Mouse (Mus musculus) embryonic stem cell, embryonic (primary cell): ENCODE data around the gene Coq9.

Experiments used
- CTCF ChIA-PET, 4 experiments: fragments of 300-600 bp in 2 of 4; fragments of 350-600 bp in 2 of 4; sonication (Branson Sonifier 250); formaldehyde crosslinking; loops; one replicate each; lab custom pipeline; 2022; ENCODE audit warnings: inconsistent platforms in 2 of 4; lab: Charles Lee
- POLR2A ChIA-PET, 4 experiments: fragments of 300-600 bp in 2 of 4; fragments of 350-600 bp in 2 of 4; sonication (Branson Sonifier 250); formaldehyde crosslinking; loops; one replicate each; lab custom pipeline; 2022; ENCODE audit warnings: antibody characterized with exemption in 4 of 4, inconsistent platforms in 1 of 4; lab: Charles Lee

Coq9 gene

DNA sequence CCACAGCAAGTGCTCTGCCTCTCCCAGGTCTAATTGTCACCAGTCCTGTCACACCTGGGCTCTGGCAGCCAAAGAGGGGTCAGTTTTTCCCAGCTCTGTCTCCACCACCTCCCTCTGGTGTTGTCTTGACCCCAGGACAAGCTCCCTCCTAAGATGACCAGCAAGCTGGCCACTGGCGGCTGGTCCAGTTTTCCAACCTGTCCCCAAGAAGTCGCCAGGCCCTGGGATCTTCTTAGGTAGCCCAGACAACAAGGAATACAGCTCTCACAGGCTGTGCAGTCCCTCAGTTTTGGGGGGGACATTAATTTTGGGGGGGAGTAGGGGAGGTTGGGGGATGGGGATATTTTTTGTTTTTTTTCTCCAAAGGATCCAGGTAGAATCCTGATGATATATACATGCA is 34.5 kb downstream of the Coq9 start:
- CTCF ChIA-PET: interaction anchor here in 3 of 4 experiments (0.5 to 1.4 kb wide), 4 partner anchors 19 to 262 kb away, joined by 3 read pairs; no protein-coding TSS in a partner anchor
- POLR2A ChIA-PET: interaction anchor here in 3 of 4 experiments (0.6 to 1.2 kb wide), 5 partner anchors 25 to 690 kb away, joined by 3 to 7 read pairs (median 3); no protein-coding TSS in a partner anchor

- ChIA-PET CTCF (interaction anchor here in 2 of 4 experiments (0.8 to 3.0 kb wide), 8 partner anchors 9 to 34 kb away, joined by 3 to 13 read pairs (median 4); partner anchors contain the start of gene Polr2c (in 1 of the 2)), POLR2A (interaction anchor here in 2 of 4 experiments (1.4 to 1.8 kb wide), 4 partner anchors 10 to 36 kb away, joined by 5 to 8 read pairs (median 6); partner anchors contain the start of genes Ciapin1 (in 2 of the 2) and Coq9 (in 2 of the 2))
Measured at GRCm38 (mm10) chr8:94874358-94874757, 36.2 kb downstream of the Coq9 start.

- POLR2A ChIA-PET: interaction anchor here in 3 of 4 experiments (0.5 to 1.8 kb wide), 26 partner anchors 8 to 822 kb away, joined by 3 to 8 read pairs (median 4); partner anchors contain the start of genes Ciapin1 (in 2 of the 3), Coq9 (in 2 of the 3), Polr2c (in 1 of the 3) and Usb1 (in 1 of the 3)
- CTCF ChIA-PET: interaction anchor here in 3 of 4 experiments (0.5 to 3.0 kb wide), 25 partner anchors 9 to 336 kb away, joined by 3 to 13 read pairs (median 3); partner anchors contain the start of gene Polr2c (in 1 of the 3)
Measured at GRCm38 (mm10) chr8:94875096-94875870, 37.2 kb downstream of the Coq9 start.

GRCm38 (mm10) chr8:94875871-94876150 is 37.7 kb downstream of the Coq9 start:
- CTCF ChIA-PET: interaction anchor here (0.5 to 3.0 kb wide), 28 partner anchors 10 to 336 kb away, joined by 3 to 13 read pairs (median 4); partner anchors contain the start of gene Polr2c (in 1 of the 4)
- POLR2A ChIA-PET: interaction anchor here (0.6 to 1.8 kb wide), 34 partner anchors 9 to 821 kb away, joined by 3 to 8 read pairs (median 3); partner anchors contain the start of genes Ciapin1 (in 2 of the 4), Coq9 (in 2 of the 4), Polr2c (in 1 of the 4) and Usb1 (in 1 of the 4)

DNA sequence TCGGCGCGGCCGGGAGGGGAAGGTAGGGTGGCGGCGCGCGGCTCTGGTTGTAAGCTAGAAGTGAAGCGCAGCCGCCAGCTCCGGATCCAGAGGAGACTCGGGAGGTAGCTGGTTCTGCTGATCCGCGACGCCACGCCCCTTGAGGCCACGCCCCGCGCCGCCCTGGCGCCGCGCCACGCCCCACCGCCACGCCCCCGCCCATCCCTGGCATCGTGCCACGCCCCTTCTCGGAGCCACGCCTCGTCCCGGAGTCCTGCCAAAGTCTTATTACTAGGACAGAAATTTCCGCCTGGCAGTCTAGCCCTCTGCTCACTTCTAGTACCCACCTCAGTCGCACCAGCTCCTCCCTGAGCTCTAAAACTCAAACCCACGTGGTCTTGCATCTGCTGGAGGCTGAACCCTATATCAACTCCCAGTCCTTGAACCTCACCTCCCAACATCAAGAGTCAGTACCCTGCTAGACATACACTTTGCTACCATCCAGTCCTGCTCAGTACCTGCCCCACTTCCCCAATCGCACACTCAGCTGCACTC is 38.1 kb downstream of the Coq9 start, which contains the start of gene Dok4:
Dok4 (minus strand) TSS at position 134 of the 534 bp plus-strand sequence.
- POLR2A ChIA-PET: interaction anchor here (0.6 to 1.8 kb wide), 32 partner anchors 9 to 821 kb away, joined by 3 to 8 read pairs (median 3); partner anchors contain the start of genes Ciapin1 (in 2 of the 4), Coq9 (in 2 of the 4), Polr2c (in 1 of the 4) and Usb1 (in 1 of the 4)
- CTCF ChIA-PET: interaction anchor here (0.5 to 3.0 kb wide), 28 partner anchors 10 to 301 kb away, joined by 3 to 13 read pairs (median 4); no protein-coding TSS in a partner anchor

- POLR2A ChIA-PET: interaction anchor here in 3 of 4 experiments (0.7 to 1.5 kb wide), 7 partner anchors 10 to 828 kb away, joined by 3 to 7 read pairs (median 3); no protein-coding TSS in a partner anchor
Measured at GRCm38 (mm10) chr8:94876820-94877219, 38.7 kb downstream of the Coq9 start.

DNA sequence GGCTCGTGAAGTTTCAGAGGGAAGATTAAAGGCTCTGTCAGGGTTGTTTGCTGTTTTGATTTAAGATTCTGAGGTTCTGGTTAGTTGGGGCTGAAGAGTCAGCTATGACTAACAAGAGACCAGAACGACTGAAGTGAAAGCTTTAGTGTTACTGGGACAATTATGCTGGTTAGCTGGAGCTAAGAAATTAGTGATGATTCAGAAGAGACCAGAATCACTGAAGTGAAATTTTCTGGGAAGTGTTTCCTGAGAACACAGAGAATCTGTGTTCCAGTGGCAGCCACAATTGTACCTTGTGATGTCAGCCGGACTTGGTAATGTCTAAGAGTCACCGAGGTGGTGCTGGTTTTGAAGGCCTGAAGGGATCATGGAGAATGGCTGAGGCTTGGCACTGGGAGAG is 42.6 kb downstream of the Coq9 start:
- POLR2A ChIA-PET: interaction anchor here in 1 of 4 experiments (0.6 kb wide), 1 partner anchor 347 kb away, joined by 3 read pairs; no protein-coding TSS in a partner anchor
- CTCF ChIA-PET: interaction anchor here in 2 of 4 experiments (0.6 to 1.2 kb wide), 4 partner anchors 20 to 61 kb away, joined by 3 to 6 read pairs (median 3); no protein-coding TSS in a partner anchor

More at GRCm38 (mm10) chr8:94876820-94877219, 38.7 kb downstream of the Coq9 start:
- CTCF ChIA-PET: interaction anchor here in 3 of 4 experiments (0.5 to 3.0 kb wide), 9 partner anchors 11 to 300 kb away, joined by 3 to 13 read pairs (median 5); no protein-coding TSS in a partner anchor

GRCm38 (mm10) chr8:94888383-94889036 is 50.4 kb downstream of the Coq9 start:
- CTCF ChIA-PET: interaction anchor here in 2 of 4 experiments (0.9 to 1.5 kb wide), 4 partner anchors 12 to 62 kb away, joined by 3 to 5 read pairs (median 4); partner anchors contain the start of gene Dok4 (in 2 of the 2)

DNA sequence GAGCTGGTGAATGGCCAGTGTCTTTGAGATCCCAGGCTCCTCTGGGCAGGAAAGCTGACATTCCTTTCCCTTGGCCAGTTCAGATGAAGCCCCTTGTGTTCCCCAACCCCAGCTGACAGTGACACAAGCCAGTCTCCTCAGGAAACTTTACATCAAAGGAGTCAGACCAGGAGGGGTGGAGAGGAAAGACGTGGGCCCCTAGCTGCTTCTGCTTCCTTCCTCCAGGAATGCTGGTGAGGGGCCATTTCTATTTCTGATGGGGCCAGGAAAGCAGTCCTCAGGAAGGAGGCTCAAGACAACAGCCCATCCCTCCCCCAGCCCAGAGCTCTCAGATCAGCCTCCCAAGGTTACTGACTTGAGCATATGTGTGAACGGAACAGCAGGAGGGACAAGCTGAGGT is 54.8 kb downstream of the Coq9 start:
- ChIA-PET POLR2A (interaction anchor here in 1 of 4 experiments (0.8 kb wide), 1 partner anchor 27 kb away, joined by 3 read pairs; no protein-coding TSS in a partner anchor), CTCF (no interaction called here)

More at GRCm38 (mm10) chr8:94888383-94889036, 50.4 kb downstream of the Coq9 start:
- POLR2A ChIA-PET: no interaction called here

DNA sequence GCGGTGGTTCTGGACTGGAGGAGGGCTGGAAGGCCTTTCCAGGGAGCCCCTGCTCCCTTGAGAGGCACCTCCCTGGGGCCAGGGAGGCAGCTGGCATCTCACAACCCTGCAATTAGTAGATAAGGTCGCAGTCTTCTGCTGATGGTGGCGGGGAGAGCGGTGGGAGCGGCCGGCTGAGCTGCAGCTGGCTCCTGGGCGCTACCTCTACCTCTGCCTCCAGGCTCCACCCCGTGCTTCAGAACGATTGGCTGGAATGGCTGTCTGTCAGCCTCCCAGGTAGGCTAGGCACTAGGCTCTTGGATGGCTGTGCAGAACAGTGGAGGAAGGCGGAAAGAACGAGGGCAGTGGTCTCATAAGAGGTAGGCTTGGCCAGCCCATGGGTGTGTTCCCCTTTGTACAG is 61.1 kb downstream of the Coq9 start:
- ChIA-PET POLR2A (interaction anchor here in 3 of 4 experiments (0.6 to 2.8 kb wide), 18 partner anchors 9 to 1006 kb away, joined by 3 to 12 read pairs (median 4); partner anchors contain the start of genes Dok4 (in 2 of the 3) and Cx3cl1 (in 1 of the 3)), CTCF (interaction anchor here in 3 of 4 experiments (0.6 to 2.4 kb wide), 13 partner anchors 9 to 85 kb away, joined by 3 to 9 read pairs (median 4); partner anchors contain the start of genes Adgrg5 (in 1 of the 3) and Dok4 (in 1 of the 3))

DNA sequence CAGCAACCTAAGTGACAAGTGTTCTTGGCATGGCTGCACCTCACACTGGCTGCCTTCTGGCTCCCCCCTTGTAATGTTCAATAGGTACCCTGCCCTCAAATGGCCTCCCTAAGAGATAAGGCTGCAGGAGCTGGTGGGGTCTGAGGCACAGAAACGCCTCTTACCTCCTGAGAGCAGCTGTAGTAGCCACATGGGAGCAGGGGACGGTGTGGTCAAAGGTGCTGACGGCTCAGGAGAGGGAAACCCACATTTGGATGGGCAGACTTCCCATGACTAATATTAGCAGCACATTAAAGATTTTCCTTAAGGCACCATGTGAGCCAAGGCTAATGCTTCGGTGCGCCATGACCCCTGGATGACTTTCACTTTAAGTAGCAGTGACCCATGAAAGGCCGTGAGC is 62.5 kb downstream of the Coq9 start:
- CTCF ChIA-PET: interaction anchor here in 3 of 4 experiments (0.7 to 2.4 kb wide), 7 partner anchors 12 to 323 kb away, joined by 3 to 10 read pairs (median 6); partner anchors contain the start of genes Adgrg5 (in 1 of the 3) and Dok4 (in 1 of the 3)
- POLR2A ChIA-PET: interaction anchor here in 1 of 4 experiments (0.9 to 2.3 kb wide), 3 partner anchors 25 to 60 kb away, joined by 3 to 7 read pairs (median 4); partner anchors contain the start of gene Dok4

- ChIA-PET CTCF (interaction anchor here in 2 of 4 experiments (0.7 to 1.3 kb wide), 4 partner anchors 16 to 323 kb away, joined by 3 to 10 read pairs (median 8); no protein-coding TSS in a partner anchor), POLR2A (interaction anchor here in 2 of 4 experiments (0.8 to 2.3 kb wide), 7 partner anchors 12 to 60 kb away, joined by 3 to 7 read pairs (median 4); partner anchors contain the start of genes Ccdc102a (in 1 of the 2) and Dok4 (in 1 of the 2))
Measured at GRCm38 (mm10) chr8:94901031-94901430, 62.9 kb downstream of the Coq9 start.

- CTCF ChIA-PET: interaction anchor here in 3 of 4 experiments (0.7 to 1.9 kb wide), 5 partner anchors 9 to 89 kb away, joined by 3 to 7 read pairs (median 4); partner anchors contain the start of gene Dok4 (in 1 of the 3)
- POLR2A ChIA-PET: interaction anchor here (0.7 to 2.5 kb wide), 7 partner anchors 9 to 1033 kb away, joined by 3 to 9 read pairs (median 3); partner anchors contain the start of gene Dok4 (in 2 of the 4)
Measured at GRCm38 (mm10) chr8:94903709-94904108, 65.6 kb downstream of the Coq9 start.
